Mouse (Mus musculus) ovary, postnatal 36 days (tissue): ENCODE data around the gene Gskip.

Experiments
- DNase-seq: peaks from one replicate; pipeline ENCODE4 v3.0.0; 2022; ENCODE audit warnings: low spot score, mixed read lengths

The Gskip gene

GRCm38 (mm10) chr12:105722657-105723056, 38.0 kb downstream of the Gskip start:
- no peak for DNase-seq

- DNase-seq: no peak
Measured at GRCm38 (mm10) chr12:105724616-105725015, 40.0 kb downstream of the Gskip start.

- no peak for DNase-seq
Measured at GRCm38 (mm10) chr12:105725736-105726135, 41.1 kb downstream of the Gskip start.

GRCm38 (mm10) chr12:105727268-105727667, 42.6 kb downstream of the Gskip start:
- no peak for DNase-seq

- DNase-seq: no peak
Measured at GRCm38 (mm10) chr12:105727964-105728363, 43.3 kb downstream of the Gskip start.

GRCm38 (mm10) chr12:105730851-105731460, 46.3 kb downstream of the Gskip start:
- no peak for DNase-seq

GRCm38 (mm10) chr12:105733370-105734159, 48.9 kb downstream of the Gskip start:
- no peak for DNase-seq

- DNase-seq: no peak
Measured at GRCm38 (mm10) chr12:105735226-105735888, 50.7 kb downstream of the Gskip start.

GRCm38 (mm10) chr12:105735889-105736251, 51.2 kb downstream of the Gskip start:
- no peak for DNase-seq

GRCm38 (mm10) chr12:105738316-105739096, 53.9 kb downstream of the Gskip start:
- DNase-seq: no peak

- no peak for DNase-seq
Measured at GRCm38 (mm10) chr12:105739656-105740055, 55.0 kb downstream of the Gskip start.

- DNase-seq: no peak
Measured at GRCm38 (mm10) chr12:105748114-105748513, 63.5 kb downstream of the Gskip start.
